Mouse (Mus musculus) hindbrain, embryonic 12.5 days (tissue): ENCODE measurements at regions not wholly inside any gene's neighbourhood (a gene's known extent, or its start where the extent isn't known, plus 50 kb on each side); places are given as distances from the start of the nearest gene placed in this dataset.
A peak's percentile ranks its signal among the peaks of the same experiment; 100 is the strongest.

Experiments
- ATAC-seq: fragments of 200-750 bp; cut with Nextera tagmentation; 2 replicates; pipeline ENCODE4 v1.8.0; 2017; ENCODE audit warnings: moderate TSS enrichment; ENCODE audit not compliant: low FRiP score
- H3K27ac ChIP-seq: fragments of 300-500 bp; sonication (generic); 2 replicates; pipeline ENCODE4 v1.5.1; 2016; ENCODE audit warnings: mild to moderate bottlenecking
- H3K27me3 ChIP-seq: fragments of 300-500 bp; sonication (generic); 2 replicates; pipeline ENCODE4 v1.6.1; 2016; ENCODE audit warnings: mild to moderate bottlenecking
- H3K36me3 ChIP-seq: fragments of 300-500 bp; sonication (generic); 2 replicates; pipeline ENCODE4 v1.6.1; 2016; ENCODE audit warnings: mild to moderate bottlenecking
- H3K4me1 ChIP-seq: fragments of 300-500 bp; sonication (generic); 2 replicates; pipeline ENCODE4 v1.6.1; 2016
- H3K4me2 ChIP-seq: fragments of 300-500 bp; sonication (generic); replicated peaks from 2 replicates; pipeline ENCODE4 v1.6.1; 2016; ENCODE audit warnings: mild to moderate bottlenecking
- H3K4me3 ChIP-seq: fragments of 300-500 bp; sonication (generic); 2 replicates; pipeline ENCODE4 v1.5.1; 2016; ENCODE audit warnings: mild to moderate bottlenecking
- H3K9ac ChIP-seq: fragments of 300-500 bp; sonication (generic); 2 replicates; pipeline ENCODE4 v1.6.1; 2016; ENCODE audit warnings: mild to moderate bottlenecking, moderate library complexity
- H3K9me3 ChIP-seq: fragments of 300-500 bp; sonication (generic); replicated peaks from 2 replicates; pipeline ENCODE4 v1.6.1; 2016; ENCODE audit warnings: mild to moderate bottlenecking
- WGBS: fragments of 180-500 bp; shearing (Covaris S2); methylation state at CpG from one replicate; pipeline ENCODE4 v1.1.7; 2016; 5-methylcytosine and 5-hydroxymethylcytosine counted together

DNA sequence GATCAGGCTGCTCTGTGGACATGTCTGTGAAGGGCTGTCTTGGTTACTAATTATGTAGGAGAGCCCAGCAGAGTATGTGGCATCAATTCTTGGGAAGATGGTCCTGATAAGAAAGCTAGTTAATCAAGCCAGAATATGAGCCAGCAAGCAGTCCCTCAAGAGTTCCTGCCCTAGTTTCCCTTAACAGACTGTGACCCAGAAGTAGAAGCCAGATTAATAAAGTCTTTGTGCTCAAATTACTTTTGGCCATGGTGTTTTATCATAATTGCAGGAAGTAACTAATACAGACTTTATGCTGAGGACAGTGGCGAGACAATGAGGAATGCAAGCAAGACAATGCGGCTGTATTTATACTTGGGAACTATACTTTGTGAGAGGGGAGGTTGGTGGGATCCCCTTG is 211.3 kb upstream of the Gm26657 start:
- Histone ChIP-seq H3K9me3 (no peaks in the 10 kb centered on the region), H3K4me2 (no peak overlapping the region), H3K4me3 (no peak overlapping the region), H3K4me1 (0 out of 2 replicates have a peak, but pooled peaks cover 2% of the 10 kb centered on the region), H3K9ac (no peak overlapping the region), H3K36me3 (no peaks in the 10 kb centered on the region), H3K27me3 (no peaks in the 10 kb centered on the region), H3K27ac (no peak overlapping the region)
- WGBS: 79% methylated on average over 2 of the region's 2 CpGs
- no peak for ATAC-seq

GRCm38 (mm10) chr4:56524430-56524985 is 215.4 kb upstream of the Gm26657 start:
- Histone ChIP-seq H3K4me1 (no peaks in the 10 kb centered on the region), H3K9me3 (no peaks in the 10 kb centered on the region), H3K27me3 (no peaks in the 10 kb centered on the region), H3K4me3 (no peak overlapping the region), H3K27ac (no peak overlapping the region), H3K4me2 (no peak overlapping the region), H3K36me3 (no peaks in the 10 kb centered on the region), H3K9ac (no peak overlapping the region)
- WGBS: 88% methylated on average over 6 of the region's 6 CpGs
- no peak for ATAC-seq

- no peaks in the 10 kb centered on the region for H3K4me1 ChIP-seq
- no peak overlapping the region for H3K4me2 ChIP-seq
- no peak for ATAC-seq
- no peak overlapping the region for H3K4me3 ChIP-seq
- no peak overlapping the region for H3K9ac ChIP-seq
- H3K27ac ChIP-seq: no peak overlapping the region
- no peaks in the 10 kb centered on the region for H3K9me3 ChIP-seq
- 95% methylated on average over 4 of the region's 4 CpGs for WGBS
- no peaks in the 10 kb centered on the region for H3K27me3 ChIP-seq
- no peaks in the 10 kb centered on the region for H3K36me3 ChIP-seq
Observed at GRCm38 (mm10) chr4:56507770-56508169, 232.1 kb upstream of the Gm26657 start.

GRCm38 (mm10) chr4:56506786-56507185 is 233.1 kb upstream of the Gm26657 start:
- 78% methylated on average over 1 of the region's 1 CpGs for WGBS
- ATAC-seq: no peak
- Histone ChIP-seq H3K4me1 (no peaks in the 10 kb centered on the region), H3K27ac (no peak overlapping the region), H3K4me3 (no peak overlapping the region), H3K36me3 (no peaks in the 10 kb centered on the region), H3K9me3 (no peaks in the 10 kb centered on the region), H3K4me2 (no peak overlapping the region), H3K9ac (no peak overlapping the region), H3K27me3 (no peaks in the 10 kb centered on the region)

GRCm38 (mm10) chr4:56506067-56506466 is 233.8 kb upstream of the Gm26657 start:
- WGBS: 64% methylated on average over 1 of the region's 1 CpGs
- H3K4me1 ChIP-seq: no peaks in the 10 kb centered on the region
- no peaks in the 10 kb centered on the region for H3K36me3 ChIP-seq
- no peak overlapping the region for H3K9ac ChIP-seq
- H3K4me2 ChIP-seq: no peak overlapping the region
- no peaks in the 10 kb centered on the region for H3K27me3 ChIP-seq
- no peak overlapping the region for H3K4me3 ChIP-seq
- ATAC-seq: no peak
- no peak overlapping the region for H3K27ac ChIP-seq
- no peaks in the 10 kb centered on the region for H3K9me3 ChIP-seq

DNA sequence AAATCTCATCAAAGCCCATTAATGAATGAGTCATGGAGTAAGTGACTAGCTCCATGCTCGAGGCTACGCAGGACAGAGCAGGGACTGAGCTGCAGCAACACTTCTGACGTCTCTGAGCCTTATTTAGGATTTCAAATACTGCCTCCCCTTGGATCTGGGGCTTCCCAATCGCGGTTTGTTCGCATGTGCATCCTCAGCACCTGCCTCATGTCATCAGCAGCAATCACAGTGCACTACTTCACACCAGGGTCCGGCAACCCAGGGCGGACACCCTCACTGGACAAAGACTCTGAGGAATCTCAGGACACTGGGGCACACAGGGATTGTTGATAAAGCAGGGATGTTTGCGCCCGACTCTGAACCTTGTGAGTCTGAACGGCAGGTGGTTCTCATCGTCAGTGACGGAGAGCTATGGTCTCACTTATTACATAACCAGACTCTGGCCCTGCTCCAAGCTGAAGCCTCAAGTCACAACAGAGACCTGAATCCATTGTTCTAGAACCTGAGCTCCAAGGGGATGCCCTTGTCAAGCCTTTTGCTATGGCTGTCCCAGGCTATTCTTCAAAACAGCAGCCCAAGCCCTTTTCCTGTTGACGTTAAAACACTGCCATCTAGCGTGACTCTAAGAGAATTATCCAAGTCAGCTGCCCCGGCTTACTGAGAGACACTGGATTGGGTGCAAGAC is 247.2 kb upstream of the Gm26657 start:
- Histone ChIP-seq H3K9me3 (no peaks in the 10 kb centered on the region), H3K27me3 (no peaks in the 10 kb centered on the region), H3K9ac (no peak overlapping the region), H3K4me3 (no peak overlapping the region), H3K36me3 (no peaks in the 10 kb centered on the region), H3K4me2 (no peak overlapping the region), H3K27ac (0 out of 2 replicates have a peak overlapping the region, but pooled peaks have one; percentile 8), H3K4me1 (peaks cover 7% of the 10 kb centered on the region)
- WGBS: 45% methylated on average over 16 of the region's 16 CpGs
- ATAC-seq: peak; percentile 89

- 94% methylated on average over 4 of the region's 4 CpGs for WGBS
- no peak for ATAC-seq
- no peaks in the 10 kb centered on the region for H3K9me3 ChIP-seq
- H3K9ac ChIP-seq: no peak overlapping the region
- no peaks in the 10 kb centered on the region for H3K36me3 ChIP-seq
- H3K27ac ChIP-seq: no peak overlapping the region
- no peak overlapping the region for H3K4me3 ChIP-seq
- no peaks in the 10 kb centered on the region for H3K27me3 ChIP-seq
- no peak overlapping the region for H3K4me2 ChIP-seq
- H3K4me1 ChIP-seq: peaks cover 7% of the 10 kb centered on the region
Observed at GRCm38 (mm10) chr4:56489361-56489760, 250.5 kb upstream of the Gm26657 start.

DNA sequence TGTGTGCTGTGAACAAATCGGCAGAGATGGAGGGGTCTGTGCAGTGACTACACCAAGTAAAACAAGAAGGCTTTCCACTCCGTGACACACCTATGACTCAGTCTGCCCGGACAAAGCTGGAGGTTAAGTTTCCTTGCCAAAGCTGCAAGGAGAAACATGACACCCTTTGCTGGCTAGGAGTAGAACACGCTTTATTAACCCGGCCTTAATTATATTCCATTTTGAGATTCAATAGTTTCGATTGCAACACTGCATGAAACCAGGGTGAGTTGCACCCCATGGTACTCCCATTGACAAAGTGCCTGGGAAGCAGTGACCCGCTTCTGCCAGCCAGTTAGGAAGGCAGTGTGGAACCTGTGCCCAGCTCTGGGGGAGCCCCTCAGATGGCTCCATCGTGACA is 256.2 kb upstream of the Gm26657 start:
- no peak for ATAC-seq
- Histone ChIP-seq H3K4me1 (no peaks in the 10 kb centered on the region), H3K4me2 (no peak overlapping the region), H3K9me3 (no peaks in the 10 kb centered on the region), H3K4me3 (no peak overlapping the region), H3K27me3 (no peaks in the 10 kb centered on the region), H3K9ac (no peak overlapping the region), H3K27ac (no peak overlapping the region), H3K36me3 (no peaks in the 10 kb centered on the region)
- 87% methylated on average over 8 of the region's 8 CpGs for WGBS

GRCm38 (mm10) chr4:56456788-56457187 is 283.1 kb upstream of the Gm26657 start:
- no peaks in the 10 kb centered on the region for H3K36me3 ChIP-seq
- no peaks in the 10 kb centered on the region for H3K4me1 ChIP-seq
- H3K27me3 ChIP-seq: no peaks in the 10 kb centered on the region
- H3K27ac ChIP-seq: no peak overlapping the region
- no peak overlapping the region for H3K9ac ChIP-seq
- no peak overlapping the region for H3K4me3 ChIP-seq
- WGBS: 91% methylated on average over 4 of the region's 4 CpGs
- H3K4me2 ChIP-seq: no peak overlapping the region
- no peaks in the 10 kb centered on the region for H3K9me3 ChIP-seq
- ATAC-seq: no peak

DNA sequence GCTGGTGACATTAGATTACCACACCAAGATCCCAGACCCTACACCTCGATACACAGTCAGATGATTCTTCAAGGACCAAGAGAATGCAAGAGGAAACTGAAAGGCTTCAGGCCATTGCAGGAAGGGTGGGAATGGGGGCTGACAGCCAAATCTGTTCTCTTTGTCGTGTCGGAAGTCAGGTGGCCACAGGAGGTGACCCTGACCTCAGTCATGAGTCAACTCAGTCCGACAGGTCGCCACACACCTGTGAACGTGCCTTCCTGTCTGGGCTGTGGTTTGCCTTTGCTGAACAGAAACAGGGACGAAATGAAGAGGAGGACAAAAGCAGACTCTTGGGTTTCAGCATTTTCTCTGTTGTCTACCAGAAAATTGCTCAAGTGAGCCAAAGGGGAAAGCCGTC is 318.3 kb upstream of the Gm26657 start:
- Histone ChIP-seq H3K4me3 (no peak overlapping the region), H3K27me3 (no peaks in the 10 kb centered on the region), H3K4me1 (no peaks in the 10 kb centered on the region), H3K9ac (no peak overlapping the region), H3K27ac (no peak overlapping the region), H3K4me2 (no peak overlapping the region), H3K9me3 (no peaks in the 10 kb centered on the region), H3K36me3 (no peaks in the 10 kb centered on the region)
- 75% methylated on average over 8 of the region's 8 CpGs for WGBS
- no peak for ATAC-seq

DNA sequence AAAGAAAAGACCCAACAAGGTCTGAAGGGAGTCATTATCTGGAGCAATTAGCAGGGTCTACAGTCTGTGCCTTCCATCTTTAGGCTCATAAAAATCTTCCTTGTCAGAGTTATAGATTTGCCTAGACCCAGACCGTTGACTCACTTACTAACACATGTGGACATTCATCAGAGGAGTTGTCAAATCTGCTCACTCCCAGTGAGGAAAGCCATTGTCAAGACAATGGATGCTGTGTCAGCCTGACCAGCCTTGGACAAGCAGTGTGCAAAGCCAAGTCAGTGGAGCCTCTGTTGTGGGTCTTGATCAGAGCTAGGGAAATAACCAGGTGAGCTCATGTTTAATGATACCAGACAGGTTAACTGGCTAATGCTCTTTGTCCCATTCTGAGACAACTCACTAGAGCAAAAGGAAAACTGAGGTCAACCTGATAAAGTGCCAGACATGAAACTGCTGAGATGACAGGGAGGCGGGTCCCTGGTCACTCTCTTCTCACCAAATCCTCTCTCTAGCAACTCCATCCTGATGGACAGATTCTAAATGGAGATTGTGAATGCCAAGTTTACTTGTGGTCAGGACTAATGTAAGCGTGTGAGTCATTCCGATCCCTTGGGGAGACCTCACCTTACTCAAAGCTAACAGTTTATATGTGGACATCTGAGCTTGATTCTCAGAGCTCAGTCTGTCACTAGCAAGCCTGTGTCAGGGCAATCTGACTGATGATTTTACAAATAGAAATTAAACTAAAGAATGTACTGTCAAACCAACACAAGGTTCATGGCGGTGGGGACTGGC is 320.6 kb upstream of the Gm26657 start:
- WGBS: 86% methylated on average over 5 of the region's 5 CpGs
- H3K27ac ChIP-seq: no peak overlapping the region
- no peak overlapping the region for H3K9ac ChIP-seq
- no peaks in the 10 kb centered on the region for H3K9me3 ChIP-seq
- H3K4me1 ChIP-seq: no peaks in the 10 kb centered on the region
- H3K27me3 ChIP-seq: no peaks in the 10 kb centered on the region
- no peaks in the 10 kb centered on the region for H3K36me3 ChIP-seq
- no peak overlapping the region for H3K4me3 ChIP-seq
- ATAC-seq: no peak
- H3K4me2 ChIP-seq: no peak overlapping the region

GRCm38 (mm10) chr4:56411024-56411636 is 328.7 kb upstream of the Gm26657 start:
- no peak overlapping the region for H3K4me2 ChIP-seq
- peak; percentile 43; the same call in 1 of the 2 replicates for ATAC-seq
- H3K27ac ChIP-seq: no peak overlapping the region
- WGBS: 26% methylated on average over 1 of the region's 1 CpGs
- no peak overlapping the region for H3K4me3 ChIP-seq
- 0 out of 2 replicates have a peak, but pooled peaks cover 4% of the 10 kb centered on the region for H3K4me1 ChIP-seq
- H3K9me3 ChIP-seq: no peaks in the 10 kb centered on the region
- H3K27me3 ChIP-seq: no peaks in the 10 kb centered on the region
- H3K9ac ChIP-seq: no peak overlapping the region
- no peaks in the 10 kb centered on the region for H3K36me3 ChIP-seq
